Mouse (Mus musculus) stomach, embryonic 15.5 days (tissue): ENCODE results near the gene Prap1. TPM values are rescaled to one million over a fixed set of nuclear protein-coding genes. Genes with fewer than 3 reads are reported as not detected.

ENCODE experiments used
- ATAC-seq: fragments of 200-750 bp; cut with Nextera tagmentation; 2 replicates; pipeline ENCODE4 v1.8.0; 2017; ENCODE audit warnings: low read depth, moderate number of reproducible peaks, moderate TSS enrichment; ENCODE audit not compliant: insufficient read depth, low FRiP score
- H3K27ac ChIP-seq: fragments of 300-500 bp; sonication (generic); 2 replicates; pipeline ENCODE4 v1.5.1; 2015; ENCODE audit warnings: mild to moderate bottlenecking, inconsistent platforms
- H3K27me3 ChIP-seq: fragments of 300-500 bp; sonication (generic); replicated peaks from 2 replicates; pipeline ENCODE4 v1.6.1; 2015; ENCODE audit warnings: inconsistent platforms
- H3K36me3 ChIP-seq: fragments of 300-500 bp; sonication (generic); 2 replicates; pipeline ENCODE4 v1.6.1; 2015; ENCODE audit warnings: inconsistent platforms
- H3K4me1 ChIP-seq: fragments of 300-500 bp; sonication (generic); 2 replicates; pipeline ENCODE4 v1.6.1; 2015; ENCODE audit warnings: inconsistent platforms
- H3K4me2 ChIP-seq: fragments of 300-500 bp; sonication (generic); 2 replicates; pipeline ENCODE4 v1.6.1; 2015; ENCODE audit warnings: mild to moderate bottlenecking, inconsistent platforms
- H3K4me3 ChIP-seq: fragments of 300-500 bp; sonication (generic); replicated peaks from 2 replicates; pipeline ENCODE4 v1.5.1; 2015; ENCODE audit warnings: inconsistent platforms
- H3K9ac ChIP-seq: fragments of 300-500 bp; sonication (generic); 2 replicates; pipeline ENCODE4 v1.6.1; 2015; ENCODE audit warnings: inconsistent platforms
- H3K9me3 ChIP-seq: fragments of 300-500 bp; sonication (generic); 2 replicates; pipeline ENCODE4 v1.6.1; 2016; ENCODE audit warnings: inconsistent platforms
- WGBS: fragments of 180-500 bp; shearing (Covaris S2); methylation state at CpG from one replicate; pipeline ENCODE4 v1.1.7; 2015; 5-methylcytosine and 5-hydroxymethylcytosine counted together
- polyA plus RNA-seq: library from polyadenylated mRNA; unstranded; fragments of >200 nt; fragmentation: Nextera tagmentation; extraction: Ambion mirVana; gene quantifications from 2 replicates; pipeline ENCODE4 v1.2.1, GENCODE M21; 2015

Gene Prap1
- polyA plus RNA-seq, 1 experiment from 2014 or later, result 165 TPM

- no peak overlapping the region for H3K4me3 ChIP-seq
- no peak overlapping the region for H3K4me2 ChIP-seq
- 44% methylated on average over 5 of the region's 5 CpGs for WGBS
- H3K9ac ChIP-seq, result no peak overlapping the region
- 0 out of 2 replicates have a peak overlapping the region, but pooled peaks have one; percentile 8 for H3K27ac ChIP-seq
- ATAC-seq, result peak; percentile 38; the same call in 1 of the 2 replicates
- no peaks in the 10 kb centered on the region for H3K9me3 ChIP-seq
- H3K36me3 ChIP-seq, result no peaks in the 10 kb centered on the region
- no peaks in the 10 kb centered on the region for H3K4me1 ChIP-seq
- no peaks in the 10 kb centered on the region for H3K27me3 ChIP-seq
Measured at GRCm38 (mm10) chr7:140094954-140095353, 1.8 kb downstream of the Prap1 start.

DNA sequence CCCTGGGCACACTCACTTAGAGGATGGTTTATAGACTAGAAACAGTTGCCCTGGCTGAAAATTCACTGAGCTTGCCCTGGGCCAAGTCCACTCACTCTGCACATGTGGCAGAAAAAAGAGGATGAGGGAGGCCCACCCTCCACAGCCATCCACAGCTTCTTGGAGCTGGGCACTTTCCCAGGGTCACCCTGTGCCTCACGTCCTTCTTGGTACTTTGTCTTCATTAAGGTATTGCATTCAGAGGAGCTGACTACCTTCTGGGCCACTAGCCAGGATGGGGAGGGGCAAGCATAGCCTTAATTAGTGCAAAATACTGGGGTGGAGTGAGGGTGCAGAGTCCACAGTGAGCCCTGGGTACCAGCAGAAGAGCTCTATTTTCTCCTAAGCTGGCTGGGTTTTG is 2.4 kb downstream of the Prap1 start:
- Histone ChIP-seq H3K9ac (no peak overlapping the region), H3K4me2 (no peak overlapping the region), H3K9me3 (no peaks in the 10 kb centered on the region), H3K27ac (no peak overlapping the region), H3K36me3 (no peaks in the 10 kb centered on the region), H3K4me3 (no peak overlapping the region), H3K27me3 (no peaks in the 10 kb centered on the region), H3K4me1 (no peaks in the 10 kb centered on the region)
- no peak for ATAC-seq
- WGBS, result 26% methylated on average over 1 of the region's 1 CpGs

- Histone ChIP-seq H3K4me2 (no peak overlapping the region), H3K36me3 (no peaks in the 10 kb centered on the region), H3K4me3 (no peak overlapping the region), H3K9me3 (no peaks in the 10 kb centered on the region), H3K27me3 (no peaks in the 10 kb centered on the region), H3K9ac (no peak overlapping the region), H3K27ac (no peak overlapping the region), H3K4me1 (0 out of 2 replicates have a peak, but pooled peaks cover 1% of the 10 kb centered on the region)
- no peak for ATAC-seq
Measured at GRCm38 (mm10) chr7:140096055-140096454, 2.9 kb downstream of the Prap1 start.

- H3K9ac ChIP-seq, result no peak overlapping the region
- H3K36me3 ChIP-seq, result no peaks in the 10 kb centered on the region
- H3K27me3 ChIP-seq, result no peaks in the 10 kb centered on the region
- 75% methylated on average over 1 of the region's 1 CpGs for WGBS
- H3K4me3 ChIP-seq, result no peak overlapping the region
- H3K9me3 ChIP-seq, result no peaks in the 10 kb centered on the region
- ATAC-seq, result no peak
- peaks cover 16% of the 10 kb centered on the region for H3K4me1 ChIP-seq
- no peak overlapping the region for H3K27ac ChIP-seq
- H3K4me2 ChIP-seq, result no peak overlapping the region
Measured at GRCm38 (mm10) chr7:140098466-140098865, 5.3 kb downstream of the Prap1 start.

DNA sequence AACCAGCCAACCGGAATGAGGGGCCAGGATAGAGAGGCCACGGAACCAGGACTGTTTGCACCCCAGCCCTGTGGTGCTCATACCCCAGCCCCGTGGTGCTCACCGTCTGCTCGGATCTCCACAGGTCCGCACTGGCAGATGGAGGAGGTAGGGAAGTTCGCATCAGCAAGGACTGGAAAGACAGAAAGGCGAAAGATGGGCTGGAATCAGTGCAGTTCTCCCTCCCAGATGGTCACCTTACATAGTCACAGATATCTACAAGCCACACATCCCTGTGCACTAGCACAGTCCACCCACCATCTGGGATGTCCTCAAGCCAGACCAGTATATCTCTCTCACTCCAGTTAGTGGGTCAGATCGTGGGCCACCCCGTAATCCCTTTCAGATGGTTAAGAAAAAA is 8.3 kb downstream of the Prap1 start:
- peak overlapping the region; percentile 84 for H3K4me2 ChIP-seq
- no peak overlapping the region for H3K9ac ChIP-seq
- H3K9me3 ChIP-seq, result no peaks in the 10 kb centered on the region
- 74% methylated on average over 10 of the region's 10 CpGs for WGBS
- peaks cover 3% of the 10 kb centered on the region; the same call in 1 of the 2 replicates for H3K36me3 ChIP-seq
- no peak overlapping the region for H3K27ac ChIP-seq
- peaks cover 16% of the 10 kb centered on the region for H3K4me1 ChIP-seq
- no peak for ATAC-seq
- peak overlapping the region; percentile 48 for H3K4me3 ChIP-seq
- no peaks in the 10 kb centered on the region for H3K27me3 ChIP-seq

GRCm38 (mm10) chr7:140101993-140102860 is 9.0 kb downstream of the Prap1 start, which contains the start of gene Fuom:
Gene Fuom (minus strand): TSS chr7:140102441.
- peak within 1 kb of the TSS; percentile 48 for H3K4me3 ChIP-seq
- H3K27me3 ChIP-seq, result no peaks in the 10 kb centered on the region
- peak; percentile 91 for ATAC-seq
- 2% methylated on average over 30 of the region's 30 CpGs for WGBS
- H3K9ac ChIP-seq, result peak within 1 kb of the TSS; percentile 12; the same call in 1 of the 2 replicates
- H3K4me2 ChIP-seq, result peak within 1 kb of the TSS; percentile 84
- no peaks in the 10 kb centered on the region for H3K9me3 ChIP-seq
- peaks cover 5% of the 10 kb centered on the region for H3K36me3 ChIP-seq
- no peak within 1 kb of the TSS for H3K27ac ChIP-seq
- H3K4me1 ChIP-seq, result peaks cover 16% of the 10 kb centered on the region

- Histone ChIP-seq H3K4me2 (no peak overlapping the region), H3K36me3 (peaks cover 19% of the 10 kb centered on the region), H3K4me1 (peaks cover 16% of the 10 kb centered on the region), H3K9ac (no peak overlapping the region), H3K9me3 (no peaks in the 10 kb centered on the region), H3K4me3 (no peak overlapping the region), H3K27me3 (no peaks in the 10 kb centered on the region), H3K27ac (no peak overlapping the region)
- no peak for ATAC-seq
- 74% methylated on average over 4 of the region's 4 CpGs for WGBS
Measured at GRCm38 (mm10) chr7:140104009-140104408, 10.8 kb downstream of the Prap1 start.

GRCm38 (mm10) chr7:140111943-140112342 is 18.7 kb downstream of the Prap1 start:
- WGBS, result 62% methylated on average over 3 of the region's 3 CpGs
- peaks cover 39% of the 10 kb centered on the region for H3K36me3 ChIP-seq

DNA sequence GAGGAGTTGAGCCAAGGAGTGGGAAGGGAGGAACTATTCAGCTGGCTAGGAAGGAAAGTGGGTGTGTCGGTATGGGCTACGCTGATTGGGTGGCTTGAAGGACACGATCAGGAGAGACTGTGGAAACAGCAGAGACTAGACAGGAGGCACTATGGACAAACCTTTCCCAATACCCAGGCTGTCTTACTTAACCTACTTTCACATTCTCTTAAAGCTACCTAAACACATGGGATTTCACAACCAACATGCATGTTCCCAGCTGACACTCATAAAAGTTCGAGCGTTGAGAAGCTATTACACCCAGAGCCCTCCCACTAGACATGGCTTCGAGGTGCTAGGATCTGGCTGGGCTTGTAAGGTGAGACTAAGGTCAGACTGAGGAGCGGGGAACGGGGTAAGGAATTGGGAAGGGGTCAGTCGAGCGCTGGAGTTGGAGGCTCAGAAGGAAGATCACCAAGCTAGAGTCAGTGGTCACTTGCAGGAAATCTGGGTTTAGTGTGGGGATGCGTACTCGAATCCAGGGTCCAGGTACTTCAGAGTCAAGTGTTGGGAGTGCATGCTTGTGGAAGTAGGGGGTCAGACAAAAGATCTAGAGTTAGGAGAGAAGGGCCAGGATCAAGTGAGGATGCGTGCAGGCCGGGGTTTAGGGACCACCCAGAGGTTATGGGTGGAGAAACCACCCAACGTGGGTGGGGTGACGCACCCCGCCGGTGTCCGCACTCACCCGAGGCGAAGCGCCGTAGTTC is 22.6 kb downstream of the Prap1 start, which contains the start of gene Paox:
Paox (plus strand) TSS at position 217 of the 746 bp plus-strand sequence.
- peak within 1 kb of the TSS; percentile 68 for H3K9ac ChIP-seq
- peak within 1 kb of the TSS; percentile 63 for H3K4me3 ChIP-seq
- peak; percentile 85 for ATAC-seq
- H3K4me1 ChIP-seq, result no peaks in the 10 kb centered on the region
- peaks cover 11% of the 10 kb centered on the region; the same call in 1 of the 2 replicates for H3K36me3 ChIP-seq
- WGBS, result under 1% methylated on average over 23 of the region's 23 CpGs
- no peaks in the 10 kb centered on the region for H3K27me3 ChIP-seq
- peak within 1 kb of the TSS; percentile 88 for H3K27ac ChIP-seq
- H3K4me2 ChIP-seq, result peak within 1 kb of the TSS; percentile 85
- H3K9me3 ChIP-seq, result no peaks in the 10 kb centered on the region

More at GRCm38 (mm10) chr7:140111943-140112342, 18.7 kb downstream of the Prap1 start:
- H3K27ac ChIP-seq, result no peak overlapping the region
- no peak overlapping the region for H3K9ac ChIP-seq
- H3K4me1 ChIP-seq, result no peaks in the 10 kb centered on the region
- no peaks in the 10 kb centered on the region for H3K27me3 ChIP-seq
- no peak for ATAC-seq
- H3K4me2 ChIP-seq, result no peak overlapping the region
- H3K9me3 ChIP-seq, result no peaks in the 10 kb centered on the region
- no peak overlapping the region for H3K4me3 ChIP-seq

DNA sequence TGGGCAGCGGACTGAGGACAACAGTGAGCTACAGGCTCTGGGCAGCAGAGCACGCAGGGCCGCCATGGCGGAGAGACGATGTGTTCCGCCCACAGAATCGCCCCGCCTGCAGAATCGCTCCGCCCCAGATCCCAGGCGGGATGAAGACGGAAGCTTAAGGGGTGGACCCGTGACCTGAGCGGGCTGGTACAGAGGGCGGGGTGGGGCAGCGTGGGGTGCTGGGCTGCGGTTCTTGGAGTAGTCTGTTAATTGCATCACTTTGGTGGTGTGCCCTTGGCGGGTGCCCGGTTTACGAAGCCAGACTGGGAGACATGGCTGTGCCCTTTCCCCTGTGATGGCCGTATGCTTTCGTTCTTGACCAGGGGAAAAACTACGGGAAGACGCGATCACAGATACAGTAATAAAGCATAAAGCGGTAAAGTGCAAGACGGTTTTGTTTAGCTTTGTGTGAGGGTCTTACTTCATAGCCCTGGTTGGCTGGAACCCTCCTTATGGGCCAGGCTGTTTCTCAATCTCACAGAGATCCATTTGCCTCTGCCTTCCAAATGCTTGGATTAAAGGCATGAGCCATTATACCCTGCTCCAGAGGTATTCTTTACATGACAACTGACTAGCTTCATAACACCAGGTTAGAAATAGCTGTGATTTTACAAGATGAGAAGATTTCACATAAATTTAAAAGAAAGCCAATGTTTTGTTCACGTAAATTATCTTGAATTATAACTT is 23.3 kb downstream of the Prap1 start, which contains the start of gene Echs1:
Echs1 (minus strand) TSS at position 148 of the 726 bp plus-strand sequence.
- no peaks in the 10 kb centered on the region for H3K9me3 ChIP-seq
- WGBS, result 3% methylated on average over 28 of the region's 28 CpGs

DNA sequence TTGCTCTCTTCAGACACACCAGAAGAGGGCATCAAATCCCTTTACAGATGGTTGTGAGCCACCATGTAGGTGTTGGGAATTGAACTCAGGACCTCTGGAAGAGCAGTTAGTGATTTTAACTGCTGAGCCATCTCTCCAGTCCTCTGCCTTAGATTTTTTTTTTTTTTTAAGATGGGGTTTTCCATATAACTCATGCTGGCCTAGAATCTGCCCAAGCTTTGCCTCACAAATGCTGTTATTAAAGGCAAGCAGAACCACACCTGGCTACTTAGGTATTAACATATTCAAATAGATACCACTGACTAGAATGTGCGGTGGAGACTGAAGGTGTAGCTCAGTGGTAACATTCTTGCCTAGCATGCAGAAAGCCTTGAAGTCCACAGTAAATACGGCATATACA is 27.3 kb downstream of the Prap1 start:
- Histone ChIP-seq H3K27me3 (no peaks in the 10 kb centered on the region), H3K36me3 (no peaks in the 10 kb centered on the region), H3K4me1 (peaks cover 3% of the 10 kb centered on the region; the same call in 1 of the 2 replicates), H3K9me3 (no peaks in the 10 kb centered on the region), H3K4me2 (no peak overlapping the region), H3K27ac (no peak overlapping the region), H3K4me3 (no peak overlapping the region), H3K9ac (no peak overlapping the region)
- WGBS, result 88% methylated on average over 2 of the region's 2 CpGs
- ATAC-seq, result no peak

More for the DNA sequence above, 23.3 kb downstream of the Prap1 start, which contains the start of gene Echs1:
- Histone ChIP-seq H3K27ac (peak within 1 kb of the TSS; percentile 88), H3K9ac (peak within 1 kb of the TSS; percentile 68), H3K4me1 (no peaks in the 10 kb centered on the region), H3K36me3 (peaks cover 7% of the 10 kb centered on the region; the same call in 1 of the 2 replicates), H3K4me3 (peak within 1 kb of the TSS; percentile 63), H3K4me2 (peak within 1 kb of the TSS; percentile 85), H3K27me3 (no peaks in the 10 kb centered on the region)
- peak; percentile 95 for ATAC-seq
